Mouse (Mus musculus) thymus, adult 2 months (tissue): ENCODE measurements at regions not wholly inside any gene's neighbourhood (a gene's known extent, or its start where the extent isn't known, plus 50 kb on each side); places are given as distances from the start of the nearest gene placed in this dataset.

Experiments
- DNase-seq: peaks from one replicate; pipeline ENCODE4 v3.0.0; 2021
- H3K27ac ChIP-seq: fragments of 200-500 bp; 2 replicates; pipeline ENCODE4 v1.5.1; 2012; ENCODE audit warnings: low read length, control low read depth; ENCODE audit not compliant: control insufficient read depth, insufficient read depth
- H3K27me3 ChIP-seq: fragments of 200-500 bp; 2 replicates; pipeline ENCODE4 v1.6.1; 2012; ENCODE audit warnings: mild to moderate bottlenecking, low read length, moderate library complexity, mixed read lengths; ENCODE audit not compliant: control insufficient read depth, insufficient read depth
- H3K36me3 ChIP-seq: fragments of 200-500 bp; 2 replicates; pipeline ENCODE4 v1.6.1; 2012; ENCODE audit warnings: mild to moderate bottlenecking, low read length, moderate library complexity; ENCODE audit not compliant: control insufficient read depth, insufficient read depth
- H3K4me1 ChIP-seq: fragments of 200-500 bp; replicated peaks from 2 replicates; pipeline ENCODE4 v1.6.1; 2012; ENCODE audit warnings: low read length; ENCODE audit not compliant: control insufficient read depth, insufficient read depth
- H3K4me3 ChIP-seq: fragments of 200-500 bp; 2 replicates; pipeline ENCODE4 v1.5.1; 2012; ENCODE audit warnings: mild to moderate bottlenecking, low read length, control low read depth, moderate library complexity; ENCODE audit not compliant: control insufficient read depth, insufficient read depth
- CTCF ChIP-seq: fragments of 200-500 bp; IDR thresholded peaks from 2 replicates; pipeline ENCODE4 v1.5.1; 2012; ENCODE audit warnings: mild to moderate bottlenecking, control low read depth, low read length, moderate library complexity, borderline replicate concordance; ENCODE audit not compliant: control insufficient read depth, poor library complexity, insufficient read depth; ENCODE audit errors: extremely low read depth
- POLR2A ChIP-seq: fragments of 200-500 bp; IDR thresholded peaks from 2 replicates; pipeline ENCODE4 v1.6.1; 2012; ENCODE audit warnings: mild to moderate bottlenecking, low read length, control low read depth, moderate library complexity; ENCODE audit not compliant: control insufficient read depth, poor library complexity, insufficient read depth; ENCODE audit errors: extremely low read depth
- WGBS: fragments of 180-500 bp; shearing (Covaris S2); methylation state at CpG from one replicate; pipeline ENCODE4 v1.1.7; 2018; 5-methylcytosine and 5-hydroxymethylcytosine counted together

DNA sequence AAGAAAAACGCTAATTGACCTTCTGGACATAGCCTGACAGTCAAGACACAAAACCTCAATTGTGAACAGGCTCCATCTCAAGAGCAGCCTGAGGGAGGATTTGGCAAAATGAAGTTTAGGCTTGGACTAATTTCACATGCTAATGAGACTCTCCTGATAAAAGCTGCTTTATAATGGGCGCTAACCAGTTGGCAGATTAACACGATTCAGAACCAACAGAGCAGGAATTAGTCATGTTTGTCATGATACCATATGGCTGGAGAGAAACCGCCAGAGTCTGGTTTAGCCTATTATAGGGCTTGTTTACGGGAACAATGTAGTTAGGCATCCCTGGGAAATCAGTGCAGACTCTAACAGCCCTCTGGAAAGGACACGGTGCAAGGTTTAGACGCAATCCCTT lies 375.2 kb upstream of the Nfe2l3 start:
- WGBS: 79% methylated on average over 7 of the region's 7 CpGs
- no peaks in the 10 kb centered on the region; the same call in 1 of the 2 replicates for H3K27me3 ChIP-seq
- no peak overlapping the region for H3K4me3 ChIP-seq
- H3K4me1 ChIP-seq: no peaks in the 10 kb centered on the region
- no peak for DNase-seq
- H3K36me3 ChIP-seq: no peaks in the 10 kb centered on the region
- no peak overlapping the region for H3K27ac ChIP-seq
- TF ChIP-seq POLR2A: no peak
- no peak for TF ChIP-seq CTCF

DNA sequence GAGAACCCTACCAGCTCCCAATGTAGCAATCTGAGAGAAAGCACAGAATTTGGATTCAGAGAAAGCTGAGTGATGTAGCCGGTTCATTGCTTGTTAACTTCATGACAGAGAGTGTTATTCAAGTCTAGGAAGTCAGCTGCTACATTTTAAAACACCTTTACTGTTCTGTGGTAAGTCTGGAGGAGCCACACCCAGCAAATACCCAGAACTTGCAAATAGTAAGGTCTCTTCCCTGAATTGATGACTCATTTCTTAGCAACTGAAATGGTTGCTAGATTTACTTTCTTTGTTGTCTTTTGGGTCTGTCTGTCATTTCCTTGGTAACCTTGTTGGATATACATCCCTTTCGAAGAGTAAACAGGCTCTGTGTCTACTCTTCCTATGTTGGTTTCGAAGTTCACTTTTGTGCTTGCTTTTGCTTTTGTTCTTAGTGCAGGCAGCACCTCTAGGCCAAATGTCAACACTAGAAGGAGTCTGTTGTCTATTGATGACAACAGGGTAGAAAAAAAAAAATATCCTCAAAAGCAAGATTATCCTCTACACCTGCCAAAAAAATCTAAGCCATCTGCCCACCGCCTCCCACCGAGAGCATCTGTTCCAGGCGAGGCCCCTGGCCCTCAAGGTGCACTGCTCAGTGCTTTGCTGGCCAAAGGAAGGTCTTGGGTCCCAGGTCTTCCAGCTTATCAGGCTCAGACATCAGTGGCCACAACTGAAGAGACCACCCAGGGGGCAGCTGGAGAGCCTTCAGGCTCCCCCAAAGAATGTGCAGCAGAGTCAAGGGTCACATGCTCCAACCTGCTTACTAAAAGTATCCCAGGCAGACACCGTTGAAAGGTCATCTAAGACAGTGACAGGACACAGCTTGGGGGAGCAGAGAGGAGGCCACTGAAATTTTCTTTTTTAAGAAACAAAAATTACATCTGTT lies 372.3 kb upstream of the Nfe2l3 start:
- WGBS: 84% methylated on average over 7 of the region's 7 CpGs
- no peak overlapping the region for H3K4me3 ChIP-seq
- H3K27ac ChIP-seq: no peak overlapping the region
- H3K4me1 ChIP-seq: no peaks in the 10 kb centered on the region
- no peak for TF ChIP-seq POLR2A
- TF ChIP-seq CTCF: no peak
- DNase-seq: no peak
- no peaks in the 10 kb centered on the region for H3K36me3 ChIP-seq
- no peaks in the 10 kb centered on the region; the same call in 1 of the 2 replicates for H3K27me3 ChIP-seq

DNA sequence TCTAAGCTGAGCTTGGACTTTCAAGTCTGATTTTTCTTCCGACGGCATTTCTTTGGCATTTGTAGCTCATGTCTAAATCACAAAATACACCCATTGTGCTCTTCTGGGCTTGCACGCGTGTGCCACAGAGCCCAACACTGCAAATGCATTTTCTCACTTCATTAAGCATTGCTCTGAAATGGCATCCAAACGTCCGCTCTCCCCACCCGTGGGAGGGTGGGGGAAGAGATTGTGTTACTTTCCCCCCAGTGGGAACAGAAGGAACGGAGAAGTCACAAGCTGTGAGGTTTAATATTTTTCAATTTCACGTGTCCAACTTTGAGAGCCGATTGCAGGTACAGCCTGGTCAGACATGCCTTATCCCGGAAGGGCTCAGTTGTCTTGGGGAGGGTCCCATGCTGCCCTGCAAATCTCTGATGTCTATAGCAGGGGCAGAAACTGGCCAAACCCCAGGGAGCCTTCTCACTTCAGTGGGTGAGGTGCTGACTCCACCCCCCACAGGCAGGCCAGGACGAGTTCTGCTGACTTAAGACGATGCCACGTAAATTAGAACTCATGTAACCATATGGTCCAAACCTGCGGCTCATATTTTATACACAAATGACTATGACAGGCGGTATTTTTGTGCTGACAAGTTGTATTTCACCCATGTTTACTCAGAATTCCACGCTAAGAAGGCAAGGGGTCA lies 371.5 kb upstream of the Nfe2l3 start:
- Histone ChIP-seq H3K27ac (no peak overlapping the region), H3K4me3 (no peak overlapping the region), H3K27me3 (no peaks in the 10 kb centered on the region; the same call in 1 of the 2 replicates), H3K4me1 (no peaks in the 10 kb centered on the region), H3K36me3 (no peaks in the 10 kb centered on the region)
- no peak for TF ChIP-seq CTCF
- no peak for TF ChIP-seq POLR2A
- WGBS: 87% methylated on average over 17 of the region's 17 CpGs
- no peak for DNase-seq

DNA sequence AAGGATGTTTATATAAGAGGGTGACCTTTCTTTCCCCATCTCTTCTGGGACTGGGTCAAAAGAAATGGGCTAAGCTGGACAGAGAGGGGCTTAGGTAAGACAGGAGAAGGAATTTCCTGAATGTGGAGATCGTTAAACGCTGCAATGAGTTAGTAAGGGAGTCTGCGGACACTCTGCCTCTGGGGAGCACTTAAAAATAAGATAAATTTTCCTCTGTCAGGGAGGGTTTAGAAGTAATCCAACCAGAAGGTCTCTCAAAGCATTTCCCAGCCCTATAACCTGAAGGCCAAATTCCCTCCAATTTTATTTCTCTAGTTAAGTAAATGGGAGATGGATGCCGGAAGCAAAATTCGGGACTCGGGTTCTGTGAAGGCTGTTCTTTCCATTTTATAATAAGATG lies 367.3 kb upstream of the Nfe2l3 start:
- no peak for TF ChIP-seq POLR2A
- TF ChIP-seq CTCF: no peak
- Histone ChIP-seq H3K4me1 (no peaks in the 10 kb centered on the region), H3K27me3 (no peaks in the 10 kb centered on the region; the same call in 1 of the 2 replicates), H3K4me3 (no peak overlapping the region), H3K36me3 (no peaks in the 10 kb centered on the region), H3K27ac (no peak overlapping the region)
- 90% methylated on average over 6 of the region's 6 CpGs for WGBS
- DNase-seq: no peak

DNA sequence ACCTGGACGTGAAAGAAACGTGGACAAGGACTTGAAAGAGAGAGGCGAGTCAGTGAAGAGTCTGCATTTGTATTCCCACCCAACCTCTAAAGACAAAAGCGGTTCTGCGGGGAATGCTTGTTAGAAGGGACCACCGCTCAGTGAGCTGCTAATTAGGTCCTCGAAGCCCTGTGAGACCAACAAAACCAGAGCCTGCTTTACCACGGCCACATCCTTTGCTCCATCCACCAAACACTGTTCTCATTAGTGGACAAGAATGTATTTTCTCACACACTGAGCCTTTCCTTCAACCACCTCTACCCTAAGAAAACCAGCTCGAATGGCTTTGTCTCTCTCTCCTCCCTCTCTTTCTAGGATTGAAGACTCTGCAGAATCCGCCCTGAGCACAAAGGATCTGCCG lies 365.1 kb upstream of the Nfe2l3 start:
- Histone ChIP-seq H3K4me1 (no peaks in the 10 kb centered on the region), H3K4me3 (no peak overlapping the region), H3K27ac (no peak overlapping the region), H3K27me3 (no peaks in the 10 kb centered on the region), H3K36me3 (no peaks in the 10 kb centered on the region)
- DNase-seq: no peak
- WGBS: 89% methylated on average over 11 of the region's 11 CpGs
- TF ChIP-seq POLR2A (no peak), CTCF (no peak)

DNA sequence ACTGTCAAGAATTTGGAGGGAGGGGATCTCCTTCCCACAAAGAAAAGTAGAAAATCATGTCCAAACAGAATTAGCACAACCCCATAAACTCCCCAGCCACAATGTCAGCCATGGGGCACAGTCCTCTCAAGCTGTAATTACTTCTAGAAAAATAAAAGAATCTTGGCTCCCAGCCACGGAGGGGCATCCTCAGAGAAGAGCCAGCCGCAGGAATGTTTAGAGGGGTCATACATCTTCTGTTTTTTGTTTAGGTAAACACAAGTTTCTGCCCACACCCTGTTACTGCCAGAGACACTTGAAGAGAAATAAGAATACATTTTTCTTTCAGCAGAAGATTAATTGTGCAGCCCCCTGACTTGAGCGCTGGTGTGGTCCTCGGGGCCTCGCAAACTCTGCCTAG lies 362.5 kb upstream of the Nfe2l3 start:
- H3K4me1 ChIP-seq: no peaks in the 10 kb centered on the region
- no peaks in the 10 kb centered on the region for H3K36me3 ChIP-seq
- H3K27ac ChIP-seq: no peak overlapping the region
- no peak overlapping the region for H3K4me3 ChIP-seq
- H3K27me3 ChIP-seq: no peaks in the 10 kb centered on the region
- WGBS: 88% methylated on average over 5 of the region's 5 CpGs
- no peak for TF ChIP-seq POLR2A
- no peak for TF ChIP-seq CTCF
- DNase-seq: no peak

DNA sequence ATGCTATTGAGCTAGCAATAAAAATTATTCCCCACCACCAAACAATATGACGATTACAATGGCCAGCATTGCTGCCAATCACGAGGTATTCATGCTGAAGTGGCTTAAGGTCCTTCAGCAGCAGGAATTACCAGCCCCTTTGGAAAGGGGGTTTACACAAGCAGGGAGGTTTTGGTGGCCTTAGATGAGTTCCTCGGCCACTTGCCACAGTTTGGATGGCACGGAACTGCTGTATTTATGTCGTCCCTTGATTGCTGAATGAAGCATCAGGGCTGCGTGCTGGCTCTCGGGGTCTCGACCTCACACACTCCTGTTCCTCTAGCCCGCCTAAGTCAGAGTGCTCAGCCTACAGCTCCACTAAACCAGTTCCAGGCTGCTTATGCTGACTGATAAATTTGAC lies 361.2 kb upstream of the Nfe2l3 start:
- H3K36me3 ChIP-seq: no peaks in the 10 kb centered on the region
- no peak for DNase-seq
- H3K27ac ChIP-seq: no peak overlapping the region
- no peak for TF ChIP-seq POLR2A
- TF ChIP-seq CTCF: no peak
- no peak overlapping the region for H3K4me3 ChIP-seq
- 87% methylated on average over 9 of the region's 9 CpGs for WGBS
- H3K27me3 ChIP-seq: no peaks in the 10 kb centered on the region
- no peaks in the 10 kb centered on the region for H3K4me1 ChIP-seq
